8 mouse cellular contexts compared by ENCODE assay signal in the genomic region with DNA sequence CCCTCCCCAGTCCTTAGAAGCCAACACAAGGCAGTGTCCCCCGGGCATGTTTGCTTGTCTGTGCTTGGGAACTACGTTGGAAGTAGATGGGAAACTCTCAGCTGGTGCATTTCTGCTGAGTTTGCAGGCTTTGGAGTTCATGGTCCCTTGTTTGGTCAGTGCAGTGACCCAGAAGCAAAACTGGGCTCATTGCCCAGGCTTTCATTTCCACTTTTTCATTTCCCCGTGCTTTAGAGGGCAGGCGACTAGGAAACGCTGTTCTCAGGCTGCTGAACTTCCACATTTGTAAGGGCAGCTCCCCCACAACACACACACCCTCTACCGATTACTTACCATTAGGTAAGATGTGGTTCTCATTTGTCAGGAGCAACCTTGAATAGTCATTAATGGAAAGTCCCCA. TPM values are rescaled to one million over a fixed set of nuclear protein-coding genes. Genes with fewer than 3 reads are reported as not detected.
DNase-seq lines count a peak whose midpoint lies in the region; ATAC-seq and TF ChIP-seq lines count a peak whose summit lies in the region.

No protein-coding gene starts in this region.

- WGBS in heart, embryonic 10.5 days = 90% methylated on average over 6 of the region's 6 CpGs

- no peak for TF ChIP-seq POLR2A in MEL (IDR thresholded peaks at IDR 0.05; ENCODE audit: control insufficient read depth in 1 of 2, insufficient read depth in 1 of 2, low read depth in 1 of 2, low read length in 2 of 2, poor library complexity in 1 of 2)

- peak; percentile 80 for ATAC-seq in granulocyte monocyte progenitor cell, adult 5-6 weeks (replicated peaks; ENCODE audit: poor library complexity, severe bottlenecking)

- TF ChIP-seq CTCF in MEL (IDR thresholded peaks at IDR 0.05 in 2 of 3, conservative IDR thresholded peaks at IDR 0.05 in 1 of 3; ENCODE audit: control insufficient read depth in 1 of 3, insufficient read depth in 1 of 3, low read depth in 2 of 3, low read length in 3 of 3, poor library complexity in 1 of 3, severe bottlenecking in 1 of 3) = no peak

- no peaks in the 10 kb centered on the region for H3K27me3 ChIP-seq in heart, embryonic 10.5 days (ENCODE audit: insufficient read depth, poor library complexity, severe bottlenecking)
- no peaks in the 10 kb centered on the region for H3K27me3 ChIP-seq in MEL (ENCODE audit: control insufficient read depth in 1 of 2, insufficient read depth in 2 of 2, low read length in 2 of 2)

- DNase-seq in heart, adult 8-10 months (ENCODE audit: low spot score) = peak; percentile 74
- no peak for DNase-seq in heart, embryonic 10.5 days (ENCODE audit: low spot score)
- peak; percentile 43 for DNase-seq in MEL (ENCODE audit: low read depth, low spot score)
- DNase-seq in kidney, postnatal 4 days = peak; percentile 75 to 82
- DNase-seq in telencephalon, adult 2 months (ENCODE audit: low read depth, low spot score) = peak; percentile 44
- DNase-seq in neural tube, embryonic 10.5 days (ENCODE audit: extremely low spot score, low spot score) = no peak
- DNase-seq in T-cell, adult 2 months (ENCODE audit: low spot score) = no peak

- TF ChIP-seq EP300 in MEL (IDR thresholded peaks at IDR 0.05; ENCODE audit: low read depth in 1 of 2, low read length in 2 of 2) = no peak

- peaks cover 98% of the 10 kb centered on the region for H3K36me3 ChIP-seq in heart, embryonic 10.5 days
- H3K36me3 ChIP-seq in MEL (ENCODE audit: control insufficient read depth in 1 of 2, insufficient read depth in 2 of 2, low read length in 2 of 2) = peaks cover 4 to 41% of the 10 kb centered on the region in 2 experiments; a peak in 3 of 4 replicates

- no peak overlapping the region for H3K4me3 ChIP-seq in heart, embryonic 10.5 days
- no peak overlapping the region for H3K4me3 ChIP-seq in MEL (ENCODE audit: control insufficient read depth in 1 of 2, insufficient read depth in 1 of 2, low read depth in 2 of 2, low read length in 2 of 2)

- H3K27ac ChIP-seq in heart, embryonic 10.5 days = no peak overlapping the region
- H3K27ac ChIP-seq in MEL (ENCODE audit: control insufficient read depth, low read depth, low read length) = no peak overlapping the region

- H3K79me2 ChIP-seq in MEL (ENCODE audit: control insufficient read depth, insufficient read depth, low read length, poor library complexity) = no peaks in the 10 kb centered on the region; the same call in 1 of the 2 replicates

- H3K4me1 ChIP-seq in heart, embryonic 10.5 days = no peaks in the 10 kb centered on the region
- H3K4me1 ChIP-seq in MEL (ENCODE audit: control insufficient read depth in 1 of 2, insufficient read depth in 2 of 2, low read length in 2 of 2) = peaks cover 4 to 5% of the 10 kb centered on the region in 2 experiments; a peak in 2 of 4 replicates

- H3K9me3 ChIP-seq in heart, embryonic 10.5 days = no peaks in the 10 kb centered on the region
- H3K9me3 ChIP-seq in MEL (replicated peaks; ENCODE audit: insufficient read depth, low read length) = no peaks in the 10 kb centered on the region

- TF ChIP-seq RAD21 in MEL (IDR thresholded peaks at IDR 0.05; ENCODE audit: low read depth, low read length) = no peak

- H3K9ac ChIP-seq in MEL (ENCODE audit: control insufficient read depth, low read depth, low read length, poor library complexity, severe bottlenecking) = no peak overlapping the region

TF ChIP-seq in MEL, 35 proteins besides CTCF, POLR2A, EP300 and RAD21:
- no peak for TF ChIP-seq BHLHE40 (IDR thresholded peaks at IDR 0.05; ENCODE audit: borderline replicate concordance, low read depth, low read length)
- no peak for TF ChIP-seq MXI1 (IDR thresholded peaks at IDR 0.05; ENCODE audit: low read depth, low read length)

RNA-seq across cellular contexts. Expression of gene Nsl1, which starts 10.2 kb away (rescaled TPM):
- under 1 TPM; 0.19 to 0.79 (median 0.34) TPM for total RNA-seq in heart, adult 8-10 months (2022)
- 20.6 and 21.8 TPM in 2 replicates for polyA plus RNA-seq in heart, embryonic 10.5 days (2016; fragmentation: Nextera tagmentation; extraction: Ambion mirVana)
- 33.4 and 41.9 TPM in 2 replicates for total RNA-seq in MEL (2012; rRNA removed)
- polyA plus RNA-seq in MEL (2012; ENCODE audit: insufficient read depth in 1 of 2, insufficient read length in 2 of 2, low read depth in 1 of 2, low replicate concordance in 2 of 2, missing spikeins in 1 of 2) = 10 to 100 TPM in 1 of 2 experiments, not detected in 1; 24.2 TPM
- total RNA-seq in granulocyte monocyte progenitor cell, adult 5-6 weeks (2014; fragmentation: Nextera tagmentation) = 11.1 and 12.6 TPM in 2 replicates
- 14.1 and 17.6 TPM in 2 replicates for total RNA-seq in granulocyte monocyte progenitor cell, adult 5-6 weeks (2017)

RNA-seq across cellular contexts. Expression of gene Tatdn3, which starts 10.3 kb away (rescaled TPM):
- total RNA-seq in heart, adult 8-10 months (2022) = 10 to 100 TPM in 3 of 4 experiments, 1 to 10 TPM in 1; 9.6 to 17.8 (median 12.1) TPM
- 16.6 and 20.7 TPM in 2 replicates for polyA plus RNA-seq in heart, embryonic 10.5 days (2016; fragmentation: Nextera tagmentation; extraction: Ambion mirVana)
- total RNA-seq in MEL (2012; rRNA removed) = 14.5 and 16.7 TPM in 2 replicates
- 10 to 100 TPM in 1 of 2 experiments, not detected in 1; 19.0 TPM for polyA plus RNA-seq in MEL (2012; ENCODE audit: insufficient read depth in 1 of 2, insufficient read length in 2 of 2, low read depth in 1 of 2, low replicate concordance in 2 of 2, missing spikeins in 1 of 2)
- total RNA-seq in granulocyte monocyte progenitor cell, adult 5-6 weeks (2014; fragmentation: Nextera tagmentation) = 4.0 and 21.4 TPM in 2 replicates
- total RNA-seq in granulocyte monocyte progenitor cell, adult 5-6 weeks (2017) = 9.3 and 12.5 TPM in 2 replicates

RNA-seq across cellular contexts. Expression of gene Batf3, which starts 24.6 kb away (rescaled TPM):
- under 1 TPM in 3 of 4 experiments, not detected in 1; 0.49 to 0.75 (median 0.69) TPM for total RNA-seq in heart, adult 8-10 months (2022)
- 4.8 and 7.9 TPM in 2 replicates for polyA plus RNA-seq in heart, embryonic 10.5 days (2016; fragmentation: Nextera tagmentation; extraction: Ambion mirVana)
- total RNA-seq in MEL (2012; rRNA removed) = 1.5 and 2.4 TPM in 2 replicates
- polyA plus RNA-seq in MEL (2012; ENCODE audit: insufficient read depth in 1 of 2, insufficient read length in 2 of 2, low read depth in 1 of 2, low replicate concordance in 2 of 2, missing spikeins in 1 of 2) = 1 to 10 TPM in 1 of 2 experiments, not detected in 1; 2.4 TPM
- total RNA-seq in granulocyte monocyte progenitor cell, adult 5-6 weeks (2014; fragmentation: Nextera tagmentation) = not detected in 2 replicates
- not detected in 2 replicates for total RNA-seq in granulocyte monocyte progenitor cell, adult 5-6 weeks (2017)

RNA-seq across cellular contexts. Expression of gene Spata45, which starts 36.6 kb away (rescaled TPM):
- not detected for total RNA-seq in heart, adult 8-10 months (2022)
- not detected in 2 replicates for polyA plus RNA-seq in heart, embryonic 10.5 days (2016; fragmentation: Nextera tagmentation; extraction: Ambion mirVana)
- not detected in 2 replicates for total RNA-seq in MEL (2012; rRNA removed)
- under 1 TPM in 1 of 2 experiments, not detected in 1; 0.75 TPM for polyA plus RNA-seq in MEL (2012; ENCODE audit: insufficient read depth in 1 of 2, insufficient read length in 2 of 2, low read depth in 1 of 2, low replicate concordance in 2 of 2, missing spikeins in 1 of 2)
- not detected in 2 replicates for total RNA-seq in granulocyte monocyte progenitor cell, adult 5-6 weeks (2014; fragmentation: Nextera tagmentation)
- total RNA-seq in granulocyte monocyte progenitor cell, adult 5-6 weeks (2017) = not detected in 2 replicates

RNA-seq across cellular contexts. Expression of gene Flvcr1, which starts 47.0 kb away (rescaled TPM):
- 1 to 10 TPM; 3.5 to 6.5 (median 4.0) TPM for total RNA-seq in heart, adult 8-10 months (2022)
- 4.4 and 8.5 TPM in 2 replicates for polyA plus RNA-seq in heart, embryonic 10.5 days (2016; fragmentation: Nextera tagmentation; extraction: Ambion mirVana)
- total RNA-seq in MEL (2012; rRNA removed) = 27.7 and 36.9 TPM in 2 replicates
- polyA plus RNA-seq in MEL (2012; ENCODE audit: insufficient read depth in 1 of 2, insufficient read length in 2 of 2, low read depth in 1 of 2, low replicate concordance in 2 of 2, missing spikeins in 1 of 2) = 10 to 100 TPM in 1 of 2 experiments, not detected in 1; 19.1 TPM
- total RNA-seq in granulocyte monocyte progenitor cell, adult 5-6 weeks (2014; fragmentation: Nextera tagmentation) = 25.1 and 29.5 TPM in 2 replicates
- total RNA-seq in granulocyte monocyte progenitor cell, adult 5-6 weeks (2017) = 27.0 and 32.6 TPM in 2 replicates

Comparison
In these comparisons a context has a peak if more than half of its experiments do, and no peak if none do; other contexts are left out.
1. DNase-seq: peak in heart, adult 8-10 months (single experiment), MEL (single experiment), kidney, postnatal 4 days (2 of 2) and telencephalon, adult 2 months (single experiment); none in heart, embryonic 10.5 days (single experiment), neural tube, embryonic 10.5 days (single experiment) and T-cell, adult 2 months (single experiment).
2. RNA of gene Nsl1, which starts 10.2 kb away (total RNA-seq): 33.4 to 41.9 TPM in MEL and 11.1 to 17.6 TPM in granulocyte monocyte progenitor cell, adult 5-6 weeks; 0.19 to 0.79 TPM in heart, adult 8-10 months; every median in the first group is over 4 times any median in the second.